Mouse (Mus musculus) inflammation-experienced regulatory T-cells, adult 6 months (primary cell): ENCODE data around the gene Reck. TPM values are rescaled to one million over a fixed set of nuclear protein-coding genes. Genes with fewer than 3 reads are reported as not detected.

ENCODE experiments used
- polyA plus RNA-seq, 3 experiments: library from polyadenylated mRNA; unstranded; fragments of 100-300 nt; shearing (Covaris generic); gene quantifications; one replicate each; pipeline ENCODE4 v1.2.1; 2017

Reck gene
- polyA plus RNA-seq, 3 experiments from 2014 or later, result 3.6 to 6.3 (median 5.3) TPM

Other genes with a start within 250 kb of the Reck start
- not detected for gene Npr2, start 243.6 kb upstream of the Reck start, polyA plus RNA-seq
- under 1 TPM in 1 of 3 experiments, not detected in 2; 0.54 TPM for gene Spag8, start 221.9 kb upstream of the Reck start, polyA plus RNA-seq
- gene Hint2, start 219.1 kb upstream of the Reck start, polyA plus RNA-seq, result 10 to 100 TPM; 30.3 to 47.5 (median 34.2) TPM
- 1 to 10 TPM in 1 of 3 experiments, under 1 TPM in 2; 0.87 to 1.0 (median 0.87) TPM for gene Tmem8b, start 206.6 kb upstream of the Reck start, polyA plus RNA-seq
- 1 to 10 TPM; 2.8 to 3.7 (median 3.4) TPM for gene Fam221b, start 206.4 kb upstream of the Reck start, polyA plus RNA-seq
- not detected for gene Olfr70, start 174.7 kb upstream of the Reck start, polyA plus RNA-seq
- gene Olfr71, start 165.3 kb upstream of the Reck start, polyA plus RNA-seq, result not detected
- not detected for gene Hrct1, start 148.3 kb upstream of the Reck start, polyA plus RNA-seq
- under 1 TPM in 1 of 3 experiments, not detected in 2; 0.23 TPM for gene Spaar, start 145.5 kb upstream of the Reck start, polyA plus RNA-seq
- gene Olfr159, start 104.5 kb upstream of the Reck start, polyA plus RNA-seq, result not detected
- gene Olfr156, start 51.6 kb upstream of the Reck start, polyA plus RNA-seq, result not detected
- gene Olfr157, start 35.3 kb upstream of the Reck start, polyA plus RNA-seq, result under 1 TPM; 0.28 to 0.86 (median 0.56) TPM
- not detected for gene Olfr155, start 24.0 kb upstream of the Reck start, polyA plus RNA-seq
- 100 to 1,000 TPM; 153 to 302 (median 185) TPM for gene Glipr2, start 81.9 kb downstream of the Reck start, polyA plus RNA-seq
- not detected for gene Ccin, start 108.0 kb downstream of the Reck start, polyA plus RNA-seq
- gene Clta, start 128.9 kb downstream of the Reck start, polyA plus RNA-seq, result 100 to 1,000 TPM in 1 of 3 experiments, 10 to 100 TPM in 2; 89.3 to 100 (median 91.5) TPM
- 10 to 100 TPM; 13.2 to 20.6 (median 19.4) TPM for gene Gne, start 208.6 kb downstream of the Reck start, polyA plus RNA-seq